Mouse (Mus musculus) neural tube, embryonic 13.5 days (tissue): ENCODE measurements around the gene Zeb2. TPM values are rescaled to one million over a fixed set of nuclear protein-coding genes. Genes with fewer than 3 reads are reported as not detected.

Source experiments
- ATAC-seq: fragments of 200-750 bp; cut with Nextera tagmentation; 2 replicates; pipeline ENCODE4 v1.8.0; 2017; ENCODE audit warnings: low read depth, mild to moderate bottlenecking, moderate TSS enrichment, moderate library complexity
- H3K27ac ChIP-seq: fragments of 300-500 bp; sonication (generic); replicated peaks from 2 replicates; pipeline ENCODE4 v1.5.1; 2015; ENCODE audit warnings: moderate library complexity, mild to moderate bottlenecking, inconsistent platforms
- H3K27me3 ChIP-seq: fragments of 300-500 bp; sonication (generic); 2 replicates; pipeline ENCODE4 v1.6.1; 2015; ENCODE audit warnings: mild to moderate bottlenecking, inconsistent platforms
- H3K36me3 ChIP-seq: fragments of 300-500 bp; sonication (generic); 2 replicates; pipeline ENCODE4 v1.6.1; 2015; ENCODE audit warnings: mild to moderate bottlenecking, inconsistent platforms
- H3K4me1 ChIP-seq: fragments of 300-500 bp; sonication (generic); replicated peaks from 2 replicates; pipeline ENCODE4 v1.6.1; 2015; ENCODE audit warnings: inconsistent platforms
- H3K4me2 ChIP-seq: fragments of 300-500 bp; sonication (generic); 2 replicates; pipeline ENCODE4 v1.6.1; 2015; ENCODE audit warnings: inconsistent platforms, mild to moderate bottlenecking, moderate library complexity
- H3K4me3 ChIP-seq: fragments of 300-500 bp; sonication (generic); 2 replicates; pipeline ENCODE4 v1.5.1; 2015; ENCODE audit warnings: mild to moderate bottlenecking, inconsistent platforms
- H3K9ac ChIP-seq: fragments of 300-500 bp; sonication (generic); 2 replicates; pipeline ENCODE4 v1.6.1; 2015; ENCODE audit warnings: moderate library complexity, mild to moderate bottlenecking, inconsistent platforms
- H3K9me3 ChIP-seq: fragments of 300-500 bp; sonication (generic); 2 replicates; pipeline ENCODE4 v1.6.1; 2016; ENCODE audit warnings: inconsistent platforms
- WGBS: fragments of 180-500 bp; shearing (Covaris S2); methylation state at CpG from one replicate; pipeline ENCODE4 v1.1.7; 2015; 5-methylcytosine and 5-hydroxymethylcytosine counted together
- polyA plus RNA-seq: library from polyadenylated mRNA; unstranded; fragments of >200 nt; fragmentation: Nextera tagmentation; extraction: Ambion mirVana; gene quantifications from 2 replicates; pipeline ENCODE4 v1.2.1, GENCODE M21; 2015

The Zeb2 gene
- polyA plus RNA-seq, 1 experiment from 2014 or later: 48.9 TPM

- Histone ChIP-seq H3K9ac (peak overlapping the region; percentile 64), H3K27me3 (no peaks in the 10 kb centered on the region), H3K4me1 (peaks cover 92% of the 10 kb centered on the region), H3K4me3 (peak overlapping the region; percentile 16; the same call in 1 of the 2 replicates), H3K4me2 (peak overlapping the region; percentile 78), H3K9me3 (no peaks in the 10 kb centered on the region), H3K36me3 (no peaks in the 10 kb centered on the region), H3K27ac (peak overlapping the region; percentile 71)
- ATAC-seq: no peak
- 18% methylated on average over 10 of the region's 10 CpGs for WGBS
These were observed 13.9 kb downstream of the Zeb2 start for GRCm38 (mm10) chr2:45103021-45103983.

GRCm38 (mm10) chr2:45102191-45102638, 15.0 kb downstream of the Zeb2 start:
- Histone ChIP-seq H3K27me3 (no peaks in the 10 kb centered on the region), H3K4me2 (no peak overlapping the region), H3K9me3 (no peaks in the 10 kb centered on the region), H3K4me3 (no peak overlapping the region), H3K9ac (no peak overlapping the region), H3K4me1 (peaks cover 92% of the 10 kb centered on the region), H3K36me3 (no peaks in the 10 kb centered on the region), H3K27ac (no peak overlapping the region)
- ATAC-seq: no peak
- 50% methylated on average over 8 of the region's 8 CpGs for WGBS

GRCm38 (mm10) chr2:45101586-45101985, 15.6 kb downstream of the Zeb2 start:
- Histone ChIP-seq H3K36me3 (no peaks in the 10 kb centered on the region), H3K9ac (0 out of 2 replicates have a peak overlapping the region, but pooled peaks have one; percentile 9), H3K27ac (no peak overlapping the region), H3K4me2 (0 out of 2 replicates have a peak overlapping the region, but pooled peaks have one; percentile 11), H3K9me3 (no peaks in the 10 kb centered on the region), H3K4me1 (peaks cover 92% of the 10 kb centered on the region), H3K4me3 (no peak overlapping the region), H3K27me3 (no peaks in the 10 kb centered on the region)
- 58% methylated on average over 2 of the region's 2 CpGs for WGBS
- no peak for ATAC-seq

GRCm38 (mm10) chr2:45101040-45101439, 16.2 kb downstream of the Zeb2 start:
- Histone ChIP-seq H3K36me3 (no peaks in the 10 kb centered on the region), H3K4me2 (no peak overlapping the region; the same call in 1 of the 2 replicates), H3K4me3 (no peak overlapping the region), H3K27ac (peak overlapping the region; percentile 33; the same call in 1 of the 2 replicates), H3K4me1 (peaks cover 92% of the 10 kb centered on the region), H3K9ac (0 out of 2 replicates have a peak overlapping the region, but pooled peaks have one; percentile 17), H3K9me3 (no peaks in the 10 kb centered on the region), H3K27me3 (no peaks in the 10 kb centered on the region)
- no peak for ATAC-seq
- 51% methylated on average over 4 of the region's 4 CpGs for WGBS

GRCm38 (mm10) chr2:45100628-45101027, 16.6 kb downstream of the Zeb2 start:
- ATAC-seq: no peak
- H3K9me3 ChIP-seq: no peaks in the 10 kb centered on the region
- H3K27me3 ChIP-seq: no peaks in the 10 kb centered on the region
- H3K27ac ChIP-seq: peak overlapping the region; percentile 33; the same call in 1 of the 2 replicates
- peaks cover 92% of the 10 kb centered on the region for H3K4me1 ChIP-seq
- H3K9ac ChIP-seq: peak overlapping the region; percentile 17; the same call in 1 of the 2 replicates
- no peaks in the 10 kb centered on the region for H3K36me3 ChIP-seq
- H3K4me2 ChIP-seq: no peak overlapping the region; the same call in 1 of the 2 replicates
- H3K4me3 ChIP-seq: no peak overlapping the region
- WGBS: 45% methylated on average over 7 of the region's 7 CpGs

- Histone ChIP-seq H3K9me3 (no peaks in the 10 kb centered on the region), H3K36me3 (no peaks in the 10 kb centered on the region), H3K9ac (no peak overlapping the region), H3K4me2 (no peak overlapping the region), H3K27me3 (no peaks in the 10 kb centered on the region), H3K4me3 (no peak overlapping the region), H3K27ac (no peak overlapping the region), H3K4me1 (peaks cover 92% of the 10 kb centered on the region)
- no peak for ATAC-seq
- WGBS: 80% methylated on average over 4 of the region's 4 CpGs
These were observed 17.2 kb downstream of the Zeb2 start for GRCm38 (mm10) chr2:45100017-45100416.

- H3K4me1 ChIP-seq: peaks cover 92% of the 10 kb centered on the region
- no peak overlapping the region for H3K27ac ChIP-seq
- WGBS: 79% methylated on average over 4 of the region's 4 CpGs
- H3K9me3 ChIP-seq: no peaks in the 10 kb centered on the region
- no peaks in the 10 kb centered on the region for H3K27me3 ChIP-seq
- no peak overlapping the region for H3K4me2 ChIP-seq
- H3K4me3 ChIP-seq: no peak overlapping the region
- H3K9ac ChIP-seq: no peak overlapping the region
- ATAC-seq: no peak
- H3K36me3 ChIP-seq: peaks cover 4% of the 10 kb centered on the region; the same call in 1 of the 2 replicates
These were observed 18.1 kb downstream of the Zeb2 start for GRCm38 (mm10) chr2:45099081-45099480.

- H3K27ac ChIP-seq: peak overlapping the region; percentile 67; the same call in 1 of the 2 replicates
- no peaks in the 10 kb centered on the region for H3K9me3 ChIP-seq
- peaks cover 4% of the 10 kb centered on the region; the same call in 1 of the 2 replicates for H3K36me3 ChIP-seq
- 3% methylated on average over 5 of the region's 5 CpGs for WGBS
- peaks cover 92% of the 10 kb centered on the region for H3K4me1 ChIP-seq
- no peak overlapping the region for H3K9ac ChIP-seq
- no peak for ATAC-seq
- H3K4me2 ChIP-seq: peak overlapping the region; percentile 7
- no peak overlapping the region for H3K4me3 ChIP-seq
- H3K27me3 ChIP-seq: no peaks in the 10 kb centered on the region
These were observed 19.2 kb downstream of the Zeb2 start for GRCm38 (mm10) chr2:45097969-45098368.

GRCm38 (mm10) chr2:45096638-45097247, 20.5 kb downstream of the Zeb2 start:
- 24% methylated on average over 10 of the region's 10 CpGs for WGBS
- H3K9me3 ChIP-seq: no peaks in the 10 kb centered on the region
- peak overlapping the region; percentile 43 for H3K9ac ChIP-seq
- peak overlapping the region; percentile 67 for H3K27ac ChIP-seq
- no peaks in the 10 kb centered on the region for H3K27me3 ChIP-seq
- no peak overlapping the region for H3K4me3 ChIP-seq
- H3K4me2 ChIP-seq: peak overlapping the region; percentile 34
- ATAC-seq: no peak
- H3K36me3 ChIP-seq: peaks cover 4% of the 10 kb centered on the region; the same call in 1 of the 2 replicates
- H3K4me1 ChIP-seq: peaks cover 89% of the 10 kb centered on the region

GRCm38 (mm10) chr2:45095825-45096224, 21.4 kb downstream of the Zeb2 start:
- H3K4me1 ChIP-seq: peaks cover 79% of the 10 kb centered on the region
- peaks cover 4% of the 10 kb centered on the region; the same call in 1 of the 2 replicates for H3K36me3 ChIP-seq

GRCm38 (mm10) chr2:45094371-45094967, 22.7 kb downstream of the Zeb2 start:
- ATAC-seq: no peak
- no peak overlapping the region for H3K9ac ChIP-seq
- no peak overlapping the region for H3K4me3 ChIP-seq
- H3K4me1 ChIP-seq: peaks cover 79% of the 10 kb centered on the region
- H3K4me2 ChIP-seq: no peak overlapping the region
- peaks cover 4% of the 10 kb centered on the region; the same call in 1 of the 2 replicates for H3K36me3 ChIP-seq
- H3K27me3 ChIP-seq: no peaks in the 10 kb centered on the region
- 78% methylated on average over 2 of the region's 2 CpGs for WGBS
- H3K27ac ChIP-seq: no peak overlapping the region
- H3K9me3 ChIP-seq: no peaks in the 10 kb centered on the region

More at GRCm38 (mm10) chr2:45095825-45096224, 21.4 kb downstream of the Zeb2 start:
- H3K27me3 ChIP-seq: no peaks in the 10 kb centered on the region
- no peak overlapping the region for H3K4me3 ChIP-seq
- no peak for ATAC-seq
- no peak overlapping the region for H3K9ac ChIP-seq
- H3K27ac ChIP-seq: no peak overlapping the region
- no peak overlapping the region for H3K4me2 ChIP-seq
- no peaks in the 10 kb centered on the region for H3K9me3 ChIP-seq
- WGBS: 17% methylated on average over 9 of the region's 9 CpGs
